ENCODE assay signal across 14 mouse cellular contexts in genomic region chr15:83955948-83956707, GRCm38 (mm10).
DNase-seq lines count a peak whose midpoint lies in the region; ATAC-seq lines count a peak whose summit lies in the region.
"Had no signal": no experiment of that assay in that cellular context is flagged by ENCODE, and none has a peak within 500 bp of the region (broad histone marks: within the 10 kb centered on the region; RNA-seq: fewer than 3 reads in every experiment).

No protein-coding gene starts in this region.

- DNase-seq in heart, adult 18-20 months = peak; percentile 64 to 65
- DNase-seq in gastrocnemius, postnatal 10 days = peak; percentile 35
- DNase-seq in heart, postnatal 14 days = peak; percentile 41 to 63
- DNase-seq in lung, postnatal 10 days = peak; percentile 83
- no peak for DNase-seq in adrenal gland, adult 18-20 months (ENCODE audit: low spot score in 2 of 2)
- DNase-seq: cerebellum, adult 11 months had no signal

- H3K9ac ChIP-seq in heart, embryonic 11.5 days (ENCODE audit: low read depth, low read length) = no peak overlapping the region
- H3K9ac ChIP-seq in midbrain, embryonic 13.5 days (replicated peaks) = no peak overlapping the region
- H3K9ac ChIP-seq: embryonic facial prominence, embryonic 15.5 days; forebrain, embryonic 13.5 days had no signal

- H3K36me3 ChIP-seq in heart, embryonic 11.5 days (ENCODE audit: control insufficient read depth, insufficient read depth, low read length) = no peaks in the 10 kb centered on the region
- H3K36me3 ChIP-seq in midbrain, embryonic 13.5 days = no peaks in the 10 kb centered on the region
- H3K36me3 ChIP-seq: embryonic facial prominence, embryonic 15.5 days; G1E; hindbrain, embryonic 10.5 days had no signal

- H3K27me3 ChIP-seq in heart, embryonic 11.5 days (ENCODE audit: control insufficient read depth, insufficient read depth, low read length) = peaks cover 4% of the 10 kb centered on the region; the same call in 1 of the 2 replicates
- H3K27me3 ChIP-seq in midbrain, embryonic 13.5 days = no peaks in the 10 kb centered on the region
- H3K27me3 ChIP-seq: embryonic facial prominence, embryonic 15.5 days; forebrain, embryonic 13.5 days had no signal

- H3K27ac ChIP-seq in heart, embryonic 11.5 days (ENCODE audit: low read depth, low read length) = no peak overlapping the region
- no peak overlapping the region for H3K27ac ChIP-seq in midbrain, embryonic 13.5 days
- H3K27ac ChIP-seq: embryonic facial prominence, embryonic 15.5 days; forebrain, embryonic 13.5 days; hindbrain, embryonic 10.5 days had no signal

- no peak for ATAC-seq in heart, embryonic 11.5 days (replicated peaks; ENCODE audit: insufficient number of reproducible peaks, low FRiP score, low TSS enrichment)
- ATAC-seq in midbrain, embryonic 13.5 days = no peak
- ATAC-seq: forebrain, embryonic 13.5 days had no signal

- H3K4me1 ChIP-seq in heart, embryonic 11.5 days (ENCODE audit: control insufficient read depth, insufficient read depth, low read length) = no peaks in the 10 kb centered on the region
- no peaks in the 10 kb centered on the region for H3K4me1 ChIP-seq in midbrain, embryonic 13.5 days (replicated peaks)
- H3K4me1 ChIP-seq: embryonic facial prominence, embryonic 15.5 days; forebrain, embryonic 13.5 days; hindbrain, embryonic 10.5 days; megakaryocyte, embryonic 14.5 days had no signal

- no peaks in the 10 kb centered on the region for H3K9me3 ChIP-seq in heart, embryonic 11.5 days (replicated peaks; ENCODE audit: control insufficient read depth, low read length)
- no peaks in the 10 kb centered on the region for H3K9me3 ChIP-seq in midbrain, embryonic 13.5 days
- H3K9me3 ChIP-seq: embryonic facial prominence, embryonic 15.5 days; forebrain, embryonic 13.5 days; hindbrain, embryonic 10.5 days had no signal

- H3K4me2 ChIP-seq in heart, embryonic 11.5 days = no peak overlapping the region
- no peak overlapping the region for H3K4me2 ChIP-seq in midbrain, embryonic 13.5 days (replicated peaks)
- H3K4me2 ChIP-seq: embryonic facial prominence, embryonic 15.5 days; forebrain, embryonic 13.5 days; liver, embryonic 11.5 days had no signal

- 77% methylated on average over 8 of the region's 8 CpGs for whole genome bisulfite sequencing in heart, embryonic 11.5 days (ENCODE audit: insufficient replicate concordance)
- WGBS in midbrain, embryonic 13.5 days = 84% methylated on average over 8 of the region's 8 CpGs

- intact Hi-C loops in heart, postnatal 14 days (cut with DNase I) = no loop called here

- H3K4me3 ChIP-seq in heart, embryonic 11.5 days (ENCODE audit: low read depth, low read length) = no peak overlapping the region
- no peak overlapping the region for H3K4me3 ChIP-seq in midbrain, embryonic 13.5 days (replicated peaks)
- H3K4me3 ChIP-seq: embryonic facial prominence, embryonic 15.5 days; forebrain, embryonic 13.5 days; hindbrain, embryonic 10.5 days; megakaryocyte, embryonic 14.5 days had no signal

Comparison
In these comparisons a context has a peak if more than half of its experiments do, and no peak if none do; other contexts are left out.
1. DNase-seq: peak in heart, adult 18-20 months (2 of 2), gastrocnemius, postnatal 10 days (single experiment), heart, postnatal 14 days (2 of 2) and lung, postnatal 10 days (single experiment); none in adrenal gland, adult 18-20 months (0 of 2).